Mouse (Mus musculus) liver, embryonic 13.5 days (tissue): ENCODE measurements at regions not wholly inside any gene's neighbourhood (a gene's known extent, or its start where the extent isn't known, plus 50 kb on each side); places are given as distances from the start of the nearest gene placed in this dataset.

Experiments used
- ATAC-seq: fragments of 200-750 bp; cut with Nextera tagmentation; 2 replicates; pipeline ENCODE4 v1.8.0; 2017; ENCODE audit warnings: low read depth, mild to moderate bottlenecking, moderate number of reproducible peaks, moderate library complexity
- DNase-seq: peaks from one replicate; pipeline ENCODE4 v3.0.0; 2022
- H3K27ac ChIP-seq: fragments of 300-500 bp; sonication (generic); 2 replicates; pipeline ENCODE4 v1.5.1; 2015; ENCODE audit warnings: moderate library complexity, mild to moderate bottlenecking, inconsistent platforms
- H3K27me3 ChIP-seq: fragments of 300-500 bp; sonication (generic); 2 replicates; pipeline ENCODE4 v1.6.1; 2015; ENCODE audit warnings: mild to moderate bottlenecking, inconsistent platforms
- H3K36me3 ChIP-seq: fragments of 300-500 bp; sonication (generic); 2 replicates; pipeline ENCODE4 v1.6.1; 2015; ENCODE audit warnings: mild to moderate bottlenecking, inconsistent platforms
- H3K4me1 ChIP-seq: fragments of 300-500 bp; sonication (generic); replicated peaks from 2 replicates; pipeline ENCODE4 v1.6.1; 2015; ENCODE audit warnings: inconsistent platforms
- H3K4me2 ChIP-seq: fragments of 300-500 bp; sonication (generic); 2 replicates; pipeline ENCODE4 v1.6.1; 2015; ENCODE audit warnings: inconsistent platforms, mild to moderate bottlenecking, moderate library complexity
- H3K4me3 ChIP-seq: fragments of 300-500 bp; sonication (generic); replicated peaks from 2 replicates; pipeline ENCODE4 v1.5.1; 2015; ENCODE audit warnings: mild to moderate bottlenecking, inconsistent platforms
- H3K9ac ChIP-seq: fragments of 300-500 bp; sonication (generic); 2 replicates; pipeline ENCODE4 v1.6.1; 2015; ENCODE audit warnings: mild to moderate bottlenecking, inconsistent platforms
- H3K9me3 ChIP-seq: fragments of 300-500 bp; sonication (generic); replicated peaks from 2 replicates; pipeline ENCODE4 v1.6.1; 2016; ENCODE audit warnings: inconsistent platforms
- WGBS: fragments of 180-500 bp; shearing (Covaris S2); methylation state at CpG from one replicate; pipeline ENCODE4 v1.1.7; 2015; ENCODE audit not compliant: insufficient replicate concordance; 5-methylcytosine and 5-hydroxymethylcytosine counted together

- Histone ChIP-seq H3K36me3 (no peaks in the 10 kb centered on the region), H3K9ac (no peak overlapping the region), H3K4me2 (no peak overlapping the region), H3K9me3 (no peaks in the 10 kb centered on the region), H3K4me1 (no peaks in the 10 kb centered on the region), H3K27ac (no peak overlapping the region), H3K4me3 (no peak overlapping the region), H3K27me3 (no peaks in the 10 kb centered on the region)
- WGBS, result 76% methylated on average over 17 of the region's 17 CpGs
- ATAC-seq (no peak), DNase-seq (no peak)
These were observed 131.0 kb downstream of the Zbtb18 start for GRCm38 (mm10) chr1:177573017-177573725.

- H3K27me3 ChIP-seq, result no peaks in the 10 kb centered on the region
- DNase-seq (no peak), ATAC-seq (no peak)
- H3K9ac ChIP-seq, result no peak overlapping the region
- no peak overlapping the region for H3K4me2 ChIP-seq
- no peaks in the 10 kb centered on the region for H3K9me3 ChIP-seq
- H3K4me3 ChIP-seq, result no peak overlapping the region
- no peaks in the 10 kb centered on the region for H3K36me3 ChIP-seq
- H3K27ac ChIP-seq, result no peak overlapping the region
- 67% methylated on average over 4 of the region's 4 CpGs for WGBS
- H3K4me1 ChIP-seq, result no peaks in the 10 kb centered on the region
These were observed 131.6 kb downstream of the Zbtb18 start for GRCm38 (mm10) chr1:177573781-177574180.

- DNase-seq (no peak), ATAC-seq (no peak)
- Histone ChIP-seq H3K4me1 (no peaks in the 10 kb centered on the region), H3K27me3 (no peaks in the 10 kb centered on the region), H3K9ac (no peak overlapping the region), H3K27ac (no peak overlapping the region), H3K9me3 (no peaks in the 10 kb centered on the region), H3K36me3 (no peaks in the 10 kb centered on the region), H3K4me3 (no peak overlapping the region), H3K4me2 (no peak overlapping the region)
- 72% methylated on average over 7 of the region's 7 CpGs for WGBS
These were observed 132.2 kb downstream of the Zbtb18 start for GRCm38 (mm10) chr1:177574312-177574711.

GRCm38 (mm10) chr1:177584302-177584886 lies 142.2 kb downstream of the Zbtb18 start:
- Histone ChIP-seq H3K36me3 (no peaks in the 10 kb centered on the region), H3K4me3 (no peak overlapping the region), H3K9me3 (no peaks in the 10 kb centered on the region), H3K9ac (no peak overlapping the region), H3K4me1 (no peaks in the 10 kb centered on the region), H3K27ac (no peak overlapping the region), H3K27me3 (no peaks in the 10 kb centered on the region), H3K4me2 (no peak overlapping the region)
- DNase-seq (no peak), ATAC-seq (0 out of 2 replicates have a peak, but pooled peaks have one; percentile 34)
- WGBS, result 39% methylated on average over 5 of the region's 5 CpGs

- Histone ChIP-seq H3K9ac (no peak overlapping the region), H3K36me3 (no peaks in the 10 kb centered on the region), H3K4me2 (no peak overlapping the region), H3K27ac (no peak overlapping the region), H3K27me3 (no peaks in the 10 kb centered on the region), H3K4me3 (no peak overlapping the region), H3K4me1 (no peaks in the 10 kb centered on the region), H3K9me3 (no peaks in the 10 kb centered on the region)
- WGBS, result 52% methylated on average over 2 of the region's 2 CpGs
- ATAC-seq (no peak), DNase-seq (no peak)
These were observed 143.2 kb downstream of the Zbtb18 start for GRCm38 (mm10) chr1:177585320-177585719.

GRCm38 (mm10) chr1:177589034-177589433 lies 140.6 kb upstream of the 1700016C15Rik start:
- 74% methylated on average over 7 of the region's 7 CpGs for WGBS
- Histone ChIP-seq H3K4me3 (no peak overlapping the region), H3K9ac (no peak overlapping the region), H3K4me2 (no peak overlapping the region), H3K36me3 (no peaks in the 10 kb centered on the region), H3K27me3 (no peaks in the 10 kb centered on the region), H3K27ac (no peak overlapping the region), H3K9me3 (no peaks in the 10 kb centered on the region), H3K4me1 (no peaks in the 10 kb centered on the region)
- DNase-seq, result no peak
- no peak for ATAC-seq

GRCm38 (mm10) chr1:177589656-177590055 lies 140.0 kb upstream of the 1700016C15Rik start:
- WGBS, result 79% methylated on average over 4 of the region's 4 CpGs
- H3K4me3 ChIP-seq, result no peak overlapping the region
- no peak overlapping the region for H3K4me2 ChIP-seq
- no peak for ATAC-seq
- no peaks in the 10 kb centered on the region for H3K4me1 ChIP-seq
- H3K27me3 ChIP-seq, result no peaks in the 10 kb centered on the region
- no peaks in the 10 kb centered on the region for H3K36me3 ChIP-seq
- DNase-seq, result no peak
- H3K9ac ChIP-seq, result no peak overlapping the region
- no peaks in the 10 kb centered on the region for H3K9me3 ChIP-seq
- no peak overlapping the region for H3K27ac ChIP-seq

- Histone ChIP-seq H3K9me3 (no peaks in the 10 kb centered on the region), H3K27ac (no peak overlapping the region), H3K9ac (no peak overlapping the region), H3K27me3 (no peaks in the 10 kb centered on the region), H3K36me3 (no peaks in the 10 kb centered on the region), H3K4me3 (no peak overlapping the region), H3K4me2 (no peak overlapping the region), H3K4me1 (no peaks in the 10 kb centered on the region)
- ATAC-seq (no peak), DNase-seq (no peak)
- WGBS, result 76% methylated on average over 3 of the region's 3 CpGs
These were observed 137.9 kb upstream of the 1700016C15Rik start for GRCm38 (mm10) chr1:177591742-177592141.

- H3K27ac ChIP-seq, result no peak overlapping the region
- no peak overlapping the region for H3K9ac ChIP-seq
- H3K4me3 ChIP-seq, result no peak overlapping the region
- H3K4me2 ChIP-seq, result no peak overlapping the region
- DNase-seq, result no peak
- H3K9me3 ChIP-seq, result no peaks in the 10 kb centered on the region
- H3K27me3 ChIP-seq, result no peaks in the 10 kb centered on the region
- no peak for ATAC-seq
- WGBS, result 78% methylated on average over 9 of the region's 9 CpGs
- no peaks in the 10 kb centered on the region for H3K36me3 ChIP-seq
- no peaks in the 10 kb centered on the region for H3K4me1 ChIP-seq
These were observed 137.3 kb upstream of the 1700016C15Rik start for GRCm38 (mm10) chr1:177592337-177592736.

GRCm38 (mm10) chr1:177594341-177594740 lies 135.3 kb upstream of the 1700016C15Rik start:
- Histone ChIP-seq H3K27me3 (no peaks in the 10 kb centered on the region), H3K4me2 (no peak overlapping the region), H3K9me3 (no peaks in the 10 kb centered on the region), H3K4me3 (no peak overlapping the region), H3K36me3 (no peaks in the 10 kb centered on the region), H3K27ac (no peak overlapping the region), H3K9ac (no peak overlapping the region), H3K4me1 (no peaks in the 10 kb centered on the region)
- DNase-seq (no peak), ATAC-seq (no peak)
- WGBS, result 74% methylated on average over 13 of the region's 13 CpGs

- H3K4me1 ChIP-seq, result no peaks in the 10 kb centered on the region
- DNase-seq (no peak), ATAC-seq (no peak)
- no peaks in the 10 kb centered on the region for H3K36me3 ChIP-seq
- no peak overlapping the region for H3K9ac ChIP-seq
- no peak overlapping the region for H3K4me2 ChIP-seq
- no peak overlapping the region for H3K4me3 ChIP-seq
- H3K9me3 ChIP-seq, result no peaks in the 10 kb centered on the region
- H3K27ac ChIP-seq, result no peak overlapping the region
- WGBS, result 61% methylated on average over 7 of the region's 7 CpGs
- no peaks in the 10 kb centered on the region for H3K27me3 ChIP-seq
These were observed 134.2 kb upstream of the 1700016C15Rik start for GRCm38 (mm10) chr1:177595326-177595914.

- H3K4me1 ChIP-seq, result no peaks in the 10 kb centered on the region
- H3K4me3 ChIP-seq, result no peak overlapping the region
- no peak overlapping the region for H3K9ac ChIP-seq
- no peak overlapping the region for H3K27ac ChIP-seq
- H3K9me3 ChIP-seq, result no peaks in the 10 kb centered on the region
- 51% methylated on average over 4 of the region's 4 CpGs for WGBS
- H3K27me3 ChIP-seq, result no peaks in the 10 kb centered on the region
- no peak for ATAC-seq
- H3K36me3 ChIP-seq, result no peaks in the 10 kb centered on the region
- H3K4me2 ChIP-seq, result no peak overlapping the region
- no peak for DNase-seq
These were observed 132.6 kb upstream of the 1700016C15Rik start for GRCm38 (mm10) chr1:177597036-177597435.
